Mouse (Mus musculus) intestine, embryonic 16.5 days (tissue): ENCODE measurements around the gene Nlgn3. TPM values are rescaled to one million over a fixed set of nuclear protein-coding genes. Genes with fewer than 3 reads are reported as not detected.

ENCODE experiments used
- ATAC-seq: fragments of 200-750 bp; cut with Nextera tagmentation; 2 replicates; pipeline ENCODE4 v1.8.0; 2017; ENCODE audit warnings: moderate TSS enrichment, moderate library complexity
- H3K27ac ChIP-seq: fragments of 300-500 bp; sonication (generic); 2 replicates; pipeline ENCODE4 v1.5.1; 2014; ENCODE audit warnings: mild to moderate bottlenecking, low read length
- H3K27me3 ChIP-seq: fragments of 300-500 bp; sonication (generic); replicated peaks from 2 replicates; pipeline ENCODE4 v1.6.1; 2014; ENCODE audit warnings: low read length, control low read depth, mixed read lengths; ENCODE audit not compliant: control insufficient read depth, insufficient read depth
- H3K36me3 ChIP-seq: fragments of 300-500 bp; sonication (generic); 2 replicates; pipeline ENCODE4 v1.6.1; 2014; ENCODE audit warnings: low read length, control low read depth; ENCODE audit not compliant: control insufficient read depth, insufficient read depth
- H3K4me1 ChIP-seq: fragments of 300-500 bp; sonication (generic); 2 replicates; pipeline ENCODE4 v1.6.1; 2014; ENCODE audit warnings: low read length, control low read depth, mixed read lengths; ENCODE audit not compliant: control insufficient read depth, insufficient read depth
- H3K4me2 ChIP-seq: fragments of 300-500 bp; sonication (generic); 2 replicates; pipeline ENCODE4 v1.6.1; 2014; ENCODE audit warnings: low read depth, low read length, control low read depth
- H3K4me3 ChIP-seq: fragments of 300-500 bp; sonication (generic); 2 replicates; pipeline ENCODE4 v1.5.1; 2014; ENCODE audit warnings: mild to moderate bottlenecking, low read length
- H3K9ac ChIP-seq: fragments of 300-500 bp; sonication (generic); 2 replicates; pipeline ENCODE4 v1.6.1; 2014; ENCODE audit warnings: low read depth, low read length
- H3K9me3 ChIP-seq: fragments of 300-500 bp; sonication (generic); 2 replicates; pipeline ENCODE4 v1.6.1; 2016; ENCODE audit warnings: low read length, control low read depth; ENCODE audit not compliant: control insufficient read depth
- WGBS: fragments of 180-500 bp; shearing (Covaris S2); extraction: QIAGEN DNeasy Blood & Tissue Kit; methylation state at CpG from one replicate; pipeline ENCODE4 v1.1.7; 2014; 5-methylcytosine and 5-hydroxymethylcytosine counted together
- polyA plus RNA-seq: library from polyadenylated mRNA; unstranded; fragments of >200 nt; fragmentation: Nextera tagmentation; extraction: Ambion mirVana; gene quantifications from 2 replicates; pipeline ENCODE4 v1.2.1, GENCODE M21; 2015

Gene Nlgn3
- polyA plus RNA-seq, 1 experiment from 2014 or later, result 3.6 TPM

DNA sequence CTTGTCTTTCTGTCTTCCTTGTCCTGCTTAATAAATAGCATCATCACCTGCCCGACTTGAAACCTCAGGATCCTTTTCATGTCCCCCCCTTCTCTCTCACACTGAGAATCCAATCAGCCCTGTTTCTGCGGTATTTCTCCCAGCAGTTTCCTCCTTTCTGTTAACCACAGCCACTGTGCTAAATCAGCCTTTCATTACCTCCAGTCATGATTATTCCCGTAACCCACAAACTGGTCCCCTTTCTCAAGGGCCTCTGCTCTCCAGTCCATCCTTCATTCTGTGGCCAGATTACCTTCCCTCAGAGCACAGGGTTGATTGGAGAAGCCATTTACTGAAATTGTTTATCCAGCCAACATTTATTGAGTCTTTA, 30.2 kb upstream of the Nlgn3 start, which contains the start of gene Gm20489:
Gene Gm20489 (minus strand): TSS at position 269 of the 370 bp plus-strand sequence.
- Histone ChIP-seq H3K9ac (no peak within 1 kb of the TSS), H3K4me2 (no peak within 1 kb of the TSS), H3K9me3 (no peaks in the 10 kb centered on the region), H3K27me3 (no peaks in the 10 kb centered on the region), H3K4me1 (no peaks in the 10 kb centered on the region), H3K4me3 (no peak within 1 kb of the TSS), H3K36me3 (no peaks in the 10 kb centered on the region), H3K27ac (no peak within 1 kb of the TSS)
- no peak for ATAC-seq
- 49% methylated on average over 3 of the region's 3 CpGs for WGBS

DNA sequence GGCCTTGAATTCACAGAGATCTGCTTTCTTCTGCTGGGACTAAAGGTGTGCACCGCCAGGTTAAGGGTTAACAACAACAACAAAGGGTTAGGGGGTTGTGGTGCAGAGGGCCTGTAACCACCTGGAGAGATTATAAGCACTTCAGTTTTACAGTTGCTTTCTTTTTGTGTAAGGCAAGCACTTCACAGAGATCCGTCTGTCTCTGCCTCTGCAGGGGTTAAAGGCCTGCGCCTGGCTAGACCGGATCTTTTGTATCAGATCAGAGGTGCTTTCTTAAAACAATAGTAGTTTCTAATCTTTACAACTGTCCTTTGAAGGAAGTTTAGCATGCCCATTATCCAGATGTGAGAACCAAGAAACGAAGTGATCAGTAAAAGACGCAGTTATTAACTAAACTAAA, 25.6 kb upstream of the Nlgn3 start:
- Histone ChIP-seq H3K4me1 (no peaks in the 10 kb centered on the region), H3K4me2 (peak overlapping the region; percentile 55), H3K27ac (0 out of 2 replicates have a peak overlapping the region, but pooled peaks have one; percentile 25), H3K9me3 (no peaks in the 10 kb centered on the region), H3K36me3 (no peaks in the 10 kb centered on the region), H3K27me3 (no peaks in the 10 kb centered on the region), H3K9ac (peak overlapping the region; percentile 51; the same call in 1 of the 2 replicates), H3K4me3 (peak overlapping the region; percentile 55)
- 21% methylated on average over 6 of the region's 6 CpGs for WGBS
- ATAC-seq, result peak; percentile 40

DNA sequence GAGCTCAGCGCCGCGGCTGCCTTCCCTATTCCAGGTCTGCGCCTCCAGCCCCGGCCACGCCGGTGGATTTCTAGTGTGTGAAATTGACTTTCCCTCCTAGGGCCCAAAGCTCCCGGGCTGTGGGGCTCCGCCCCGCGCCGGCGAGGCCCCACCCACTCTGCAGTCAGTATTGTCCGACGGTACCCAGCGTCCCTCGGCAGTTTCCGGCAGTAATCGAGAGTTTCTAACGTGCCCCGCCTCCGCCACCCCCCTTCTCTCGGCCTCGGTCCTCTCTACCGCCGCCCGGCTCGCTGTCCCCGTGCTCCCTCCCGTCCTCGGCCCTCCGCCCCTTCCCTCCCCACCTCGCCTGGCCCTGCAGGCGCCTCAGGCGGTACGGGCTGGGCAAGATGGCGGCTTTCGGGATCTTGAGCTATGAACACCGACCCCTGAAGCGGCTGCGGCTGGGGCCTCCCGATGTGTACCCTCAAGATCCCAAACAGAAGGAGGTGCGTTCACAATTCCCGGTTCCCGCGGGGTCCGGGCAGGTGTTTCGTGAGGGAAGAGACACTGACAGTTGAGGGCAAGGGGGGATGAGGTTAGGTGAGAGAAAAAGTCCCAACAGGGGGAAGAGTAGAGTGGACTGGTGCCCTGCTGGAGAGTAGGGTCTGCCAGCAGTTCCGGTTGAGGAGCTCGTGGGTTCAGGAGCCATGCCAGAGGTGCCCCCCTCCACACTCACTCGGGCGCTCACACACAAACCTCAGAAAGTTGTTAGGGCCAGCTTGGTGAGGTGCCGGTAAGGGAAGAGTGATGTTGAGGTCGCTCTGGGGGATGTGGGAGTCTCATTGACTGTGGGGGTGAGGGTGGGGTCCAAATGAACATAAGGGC, 24.9 kb upstream of the Nlgn3 start, which contains the start of gene Med12:
Gene Med12 (plus strand): TSS at position 156 of the 864 bp plus-strand sequence.
- Histone ChIP-seq H3K4me3 (peak within 1 kb of the TSS; percentile 55), H3K9ac (peak within 1 kb of the TSS; percentile 67), H3K27ac (peak within 1 kb of the TSS; percentile 55), H3K4me1 (no peaks in the 10 kb centered on the region), H3K27me3 (no peaks in the 10 kb centered on the region), H3K9me3 (no peaks in the 10 kb centered on the region), H3K4me2 (peak within 1 kb of the TSS; percentile 55), H3K36me3 (peaks cover 2% of the 10 kb centered on the region; the same call in 1 of the 2 replicates)
- WGBS, result 13% methylated on average over 52 of the region's 54 CpGs
- ATAC-seq, result peak; percentile 98

DNA sequence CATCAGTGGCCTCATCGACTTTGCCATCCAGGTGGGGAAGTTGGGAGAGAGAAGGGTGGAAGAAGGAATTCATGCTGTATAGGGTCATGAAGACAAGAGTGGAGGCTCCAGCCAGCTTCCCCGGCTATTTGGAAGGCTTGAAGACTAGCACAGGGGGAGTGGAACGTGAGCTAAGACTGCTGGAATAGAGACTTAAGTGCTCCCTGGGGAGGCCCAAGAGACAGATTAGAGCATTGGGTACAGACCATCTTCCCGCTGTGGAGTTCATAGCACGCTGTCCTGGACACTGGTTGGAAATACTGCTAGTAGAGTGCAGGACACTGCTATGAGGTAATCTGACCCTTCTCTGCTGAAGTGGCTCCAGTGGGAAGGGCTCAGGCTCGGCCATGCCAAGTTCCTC, 16.2 kb upstream of the Nlgn3 start:
- H3K9ac ChIP-seq, result no peak overlapping the region
- peaks cover 4% of the 10 kb centered on the region; the same call in 1 of the 2 replicates for H3K36me3 ChIP-seq
- no peaks in the 10 kb centered on the region for H3K4me1 ChIP-seq
- no peak overlapping the region for H3K4me2 ChIP-seq
- no peaks in the 10 kb centered on the region for H3K27me3 ChIP-seq
- no peaks in the 10 kb centered on the region for H3K9me3 ChIP-seq
- H3K27ac ChIP-seq, result no peak overlapping the region
- no peak overlapping the region for H3K4me3 ChIP-seq
- no peak for ATAC-seq
- 87% methylated on average over 6 of the region's 6 CpGs for WGBS

DNA sequence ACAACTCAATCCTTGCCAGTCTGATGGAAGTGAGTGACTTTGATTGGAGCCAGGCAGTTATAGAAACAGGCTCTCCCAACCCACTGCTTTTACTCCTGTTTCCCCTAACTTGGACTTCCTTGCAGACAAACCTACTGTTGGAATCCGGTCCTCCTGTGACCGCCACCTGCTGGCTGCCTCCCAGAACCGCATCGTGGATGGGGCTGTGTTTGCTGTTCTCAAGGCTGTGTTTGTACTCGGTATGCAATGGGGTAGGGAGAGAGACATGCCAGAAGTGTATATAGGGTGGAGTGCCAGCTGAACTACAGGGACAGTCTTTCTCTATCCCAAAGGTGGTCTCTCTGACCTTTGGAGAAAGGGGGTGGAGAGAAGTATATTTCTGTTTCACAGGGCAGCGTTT, 13.4 kb upstream of the Nlgn3 start:
- WGBS, result 28% methylated on average over 6 of the region's 6 CpGs
- H3K36me3 ChIP-seq, result 0 out of 2 replicates have a peak, but pooled peaks cover 3% of the 10 kb centered on the region

DNA sequence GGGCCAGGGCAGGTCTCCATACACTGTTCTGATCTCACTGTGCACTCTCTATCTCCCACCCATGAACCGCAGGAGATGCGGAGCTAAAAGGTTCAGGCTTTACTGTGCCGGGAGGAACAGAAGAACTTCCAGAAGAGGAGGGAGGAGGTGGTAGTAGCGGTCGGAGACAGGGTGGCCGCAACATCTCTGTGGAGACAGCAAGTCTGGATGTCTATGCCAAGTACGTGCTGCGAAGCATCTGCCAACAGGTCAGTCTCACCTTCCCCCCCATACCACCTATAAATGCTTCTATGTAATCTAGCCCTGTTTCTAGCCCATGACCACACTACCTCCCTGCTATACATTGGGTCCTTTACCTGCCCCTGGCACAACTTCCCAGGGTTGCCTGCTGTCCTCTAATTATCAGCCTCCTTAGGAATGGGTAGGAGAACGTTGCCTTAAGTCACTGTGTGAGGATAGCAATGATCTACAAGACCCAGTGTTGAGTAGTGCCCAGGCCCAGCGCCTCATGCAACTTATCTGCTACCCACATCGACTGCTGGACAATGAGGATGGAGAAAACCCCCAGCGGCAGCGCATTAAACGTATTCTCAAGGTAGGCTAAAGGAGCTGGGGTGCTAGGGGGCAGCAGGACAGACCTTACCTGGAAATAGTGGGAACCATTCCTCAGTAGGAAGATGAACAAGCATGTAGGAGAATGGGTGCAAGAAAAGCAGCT, 12.9 kb upstream of the Nlgn3 start:
- H3K4me3 ChIP-seq, result no peak overlapping the region
- WGBS, result 90% methylated on average over 14 of the region's 14 CpGs
- H3K9me3 ChIP-seq, result no peaks in the 10 kb centered on the region
- no peak overlapping the region for H3K4me2 ChIP-seq
- 0 out of 2 replicates have a peak, but pooled peaks cover 4% of the 10 kb centered on the region for H3K36me3 ChIP-seq
- no peaks in the 10 kb centered on the region for H3K27me3 ChIP-seq
- no peaks in the 10 kb centered on the region for H3K4me1 ChIP-seq
- no peak overlapping the region for H3K27ac ChIP-seq
- H3K9ac ChIP-seq, result no peak overlapping the region
- no peak for ATAC-seq

More for the DNA sequence above, 13.4 kb upstream of the Nlgn3 start:
- Histone ChIP-seq H3K4me1 (no peaks in the 10 kb centered on the region), H3K9ac (no peak overlapping the region), H3K27me3 (no peaks in the 10 kb centered on the region), H3K9me3 (no peaks in the 10 kb centered on the region), H3K4me2 (no peak overlapping the region), H3K4me3 (no peak overlapping the region), H3K27ac (no peak overlapping the region)
- ATAC-seq, result peak; percentile 42

DNA sequence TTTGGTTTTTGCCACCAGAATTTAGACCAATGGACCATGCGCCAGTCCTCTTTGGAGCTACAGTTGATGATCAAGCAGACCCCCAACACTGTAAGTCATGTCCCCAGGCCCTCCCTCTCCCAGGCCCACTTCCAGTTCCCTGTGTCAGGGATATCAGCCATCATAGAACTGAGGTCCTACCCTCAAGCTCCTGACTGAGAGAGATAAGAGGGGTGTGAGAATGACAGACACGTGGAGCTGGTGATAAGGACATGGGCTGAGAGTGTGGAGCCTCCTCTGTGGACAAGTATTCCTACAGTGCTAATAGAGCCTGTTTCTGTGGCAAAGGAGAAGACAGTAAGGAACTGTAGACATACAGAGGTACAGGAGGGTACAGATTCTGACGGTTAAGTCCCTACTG, 11.4 kb upstream of the Nlgn3 start:
- Histone ChIP-seq H3K4me3 (no peak overlapping the region), H3K4me2 (no peak overlapping the region), H3K27me3 (no peaks in the 10 kb centered on the region), H3K36me3 (0 out of 2 replicates have a peak, but pooled peaks cover 4% of the 10 kb centered on the region), H3K9ac (no peak overlapping the region), H3K4me1 (no peaks in the 10 kb centered on the region), H3K9me3 (no peaks in the 10 kb centered on the region), H3K27ac (no peak overlapping the region)
- WGBS, result 81% methylated on average over 3 of the region's 3 CpGs
- peak; percentile 79 for ATAC-seq

DNA sequence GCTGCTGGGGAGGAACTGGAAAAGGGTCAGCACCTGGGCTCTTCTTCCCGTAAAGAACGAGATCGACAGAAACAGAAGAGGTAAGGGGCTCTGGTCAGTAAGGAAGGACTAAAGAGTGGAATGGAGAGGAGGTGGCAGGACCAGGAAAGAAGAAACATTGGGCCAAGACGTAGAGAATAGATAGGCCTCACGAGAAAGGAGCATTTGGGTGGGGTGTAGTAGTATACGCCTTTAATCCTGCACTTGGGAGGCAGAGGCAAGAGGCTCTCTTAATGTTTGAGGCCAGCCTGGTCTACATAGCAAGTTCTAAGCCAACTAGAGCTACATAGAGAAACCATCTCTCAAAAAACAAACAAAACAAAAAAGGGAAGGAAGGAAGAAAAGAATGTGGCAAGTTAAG, 10.5 kb upstream of the Nlgn3 start:
- WGBS, result 91% methylated on average over 6 of the region's 6 CpGs
- no peak for ATAC-seq
- Histone ChIP-seq H3K4me2 (no peak overlapping the region), H3K36me3 (peaks cover 3% of the 10 kb centered on the region; the same call in 1 of the 2 replicates), H3K4me1 (no peaks in the 10 kb centered on the region), H3K4me3 (no peak overlapping the region), H3K9ac (no peak overlapping the region), H3K27ac (no peak overlapping the region), H3K9me3 (no peaks in the 10 kb centered on the region), H3K27me3 (no peaks in the 10 kb centered on the region)

DNA sequence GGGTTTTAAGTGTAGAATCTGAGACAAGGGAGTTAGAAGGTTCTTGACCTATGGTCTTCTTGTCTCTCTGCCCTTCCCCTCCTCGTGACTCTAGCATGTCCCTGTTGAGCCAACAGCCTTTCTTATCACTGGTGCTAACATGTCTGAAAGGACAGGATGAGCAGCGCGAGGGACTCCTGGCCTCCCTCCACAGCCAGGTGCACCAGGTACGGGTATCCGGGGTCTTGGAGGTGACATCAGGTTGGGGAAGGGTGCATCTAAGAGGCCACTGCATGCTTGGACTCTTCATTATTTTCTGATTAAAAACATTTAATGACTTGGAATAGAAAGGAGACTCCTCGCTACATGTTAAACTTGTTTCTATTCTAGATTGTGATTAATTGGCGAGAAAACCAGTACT, 9.9 kb upstream of the Nlgn3 start:
- Histone ChIP-seq H3K4me1 (no peaks in the 10 kb centered on the region), H3K9ac (no peak overlapping the region), H3K27me3 (no peaks in the 10 kb centered on the region), H3K9me3 (no peaks in the 10 kb centered on the region), H3K4me3 (no peak overlapping the region), H3K4me2 (no peak overlapping the region), H3K36me3 (peaks cover 3% of the 10 kb centered on the region; the same call in 1 of the 2 replicates), H3K27ac (no peak overlapping the region)
- WGBS, result 92% methylated on average over 7 of the region's 7 CpGs
- ATAC-seq, result no peak
